Mouse (Mus musculus): ENCODE results near the gene Grik2.
"Not testable (repeated sequence)": the region's sequence is repeated elsewhere in the genome, so short reads cannot be mapped to it uniquely, and the experiment has no call there.

Gene Grik2

GRCm38 (mm10) chr10:49322413-49322812, 466.2 kb downstream of the Grik2 start:
- DNase-seq (ENCODE audit: low spot score in 2 of 2): no peak

- no peak for DNase-seq (ENCODE audit: low spot score in 2 of 2)
Observed at GRCm38 (mm10) chr10:49319880-49320279, 468.7 kb downstream of the Grik2 start.

GRCm38 (mm10) chr10:49256247-49256939, 532.2 kb downstream of the Grik2 start:
- no peak for DNase-seq (ENCODE audit: low spot score in 2 of 2)

GRCm38 (mm10) chr10:49237356-49237755, 551.2 kb downstream of the Grik2 start:
- DNase-seq (ENCODE audit: low spot score in 2 of 2): not testable (repeated sequence)

- not testable (repeated sequence) for DNase-seq (ENCODE audit: low spot score in 2 of 2)
Observed at GRCm38 (mm10) chr10:49236844-49237243, 551.7 kb downstream of the Grik2 start.

GRCm38 (mm10) chr10:49220096-49220495, 568.5 kb downstream of the Grik2 start:
- no peak for DNase-seq (ENCODE audit: low spot score in 2 of 2)

- DNase-seq (ENCODE audit: low spot score in 2 of 2): no peak
Observed at GRCm38 (mm10) chr10:49219631-49220030, 568.9 kb downstream of the Grik2 start.

- no peak for DNase-seq (ENCODE audit: low spot score in 2 of 2)
Observed at GRCm38 (mm10) chr10:49191773-49192371, 596.7 kb downstream of the Grik2 start.

GRCm38 (mm10) chr10:49191291-49191690, 597.3 kb downstream of the Grik2 start:
- DNase-seq (ENCODE audit: low spot score in 2 of 2): no peak

GRCm38 (mm10) chr10:49154134-49154533, 634.4 kb downstream of the Grik2 start:
- DNase-seq (ENCODE audit: low spot score in 2 of 2): no peak

- not testable (repeated sequence) for DNase-seq (ENCODE audit: low spot score in 2 of 2)
Observed at GRCm38 (mm10) chr10:49151496-49151895, 637.1 kb downstream of the Grik2 start.

GRCm38 (mm10) chr10:49149714-49150113, 638.9 kb downstream of the Grik2 start:
- DNase-seq (ENCODE audit: low spot score in 2 of 2): no peak

- DNase-seq (ENCODE audit: low spot score in 2 of 2): no peak
Observed at GRCm38 (mm10) chr10:49142658-49143057, 645.9 kb downstream of the Grik2 start.

- no peak for DNase-seq (ENCODE audit: low spot score in 2 of 2)
Observed at GRCm38 (mm10) chr10:49136816-49137215, 651.8 kb downstream of the Grik2 start.

GRCm38 (mm10) chr10:49131311-49131710, 657.3 kb downstream of the Grik2 start:
- DNase-seq (ENCODE audit: low spot score in 2 of 2): no peak

- DNase-seq (ENCODE audit: low spot score in 2 of 2): no peak
Observed at GRCm38 (mm10) chr10:49050339-49050738, 738.2 kb downstream of the Grik2 start.

GRCm38 (mm10) chr10:49049391-49049790, 739.2 kb downstream of the Grik2 start:
- no peak for DNase-seq (ENCODE audit: low spot score in 2 of 2)

Data from natural killer cell, adult 2 months (primary cell).